Mouse (Mus musculus) stomach, postnatal 0 days (tissue): ENCODE data around the gene Krt24. TPM values are rescaled to one million over a fixed set of nuclear protein-coding genes. Genes with fewer than 3 reads are reported as not detected.

ENCODE experiments used
- ATAC-seq: fragments of 200-750 bp; cut with Nextera tagmentation; 2 replicates; pipeline ENCODE4 v1.8.0; 2017; ENCODE audit not compliant: low FRiP score, low TSS enrichment
- DNase-seq: peaks from one replicate; pipeline ENCODE4 v3.0.0-alpha.2; 2016; ENCODE audit warnings: low spot score
- H3K27ac ChIP-seq: fragments of 300-500 bp; sonication (generic); replicated peaks from 2 replicates; pipeline ENCODE4 v1.5.1; 2014; ENCODE audit warnings: mild to moderate bottlenecking, control low read depth
- H3K27me3 ChIP-seq: fragments of 300-500 bp; sonication (generic); 2 replicates; pipeline ENCODE4 v1.6.1; 2014; ENCODE audit warnings: low read length; ENCODE audit not compliant: control insufficient read depth, insufficient read depth
- H3K36me3 ChIP-seq: fragments of 300-500 bp; sonication (generic); 2 replicates; pipeline ENCODE4 v1.6.1; 2014; ENCODE audit warnings: low read length, mixed read lengths; ENCODE audit not compliant: control insufficient read depth, insufficient read depth
- H3K4me1 ChIP-seq: fragments of 300-500 bp; sonication (generic); replicated peaks from 2 replicates; pipeline ENCODE4 v1.6.1; 2014; ENCODE audit warnings: antibody characterized with exemption; ENCODE audit not compliant: control insufficient read depth, insufficient read depth
- H3K4me2 ChIP-seq: fragments of 300-500 bp; sonication (generic); replicated peaks from 2 replicates; pipeline ENCODE4 v1.6.1; 2014; ENCODE audit warnings: low read depth, mild to moderate bottlenecking, control low read depth, moderate library complexity
- H3K4me3 ChIP-seq: fragments of 300-500 bp; sonication (generic); 2 replicates; pipeline ENCODE4 v1.5.1; 2014; ENCODE audit warnings: low read depth, low read length, control low read depth
- H3K9ac ChIP-seq: fragments of 300-500 bp; sonication (generic); 2 replicates; pipeline ENCODE4 v1.6.1; 2014; ENCODE audit warnings: mild to moderate bottlenecking, low read length, control low read depth, mixed read lengths
- H3K9me3 ChIP-seq: fragments of 300-500 bp; sonication (generic); 2 replicates; pipeline ENCODE4 v1.6.1; 2016; ENCODE audit warnings: low read length; ENCODE audit not compliant: control insufficient read depth
- CTCF ChIP-seq: IDR thresholded peaks from 2 replicates; pipeline ENCODE4 v1.5.1; 2016; ENCODE audit warnings: antibody characterized with exemption, low read depth, mild to moderate bottlenecking, moderate library complexity
- EP300 ChIP-seq: optimal IDR thresholded peaks from 2 replicates; pipeline ENCODE3; 2016; ENCODE audit warnings: antibody characterized with exemption
- WGBS: fragments of 180-500 bp; shearing (Covaris S2); extraction: QIAGEN DNeasy Blood & Tissue Kit; methylation state at CpG from one replicate; pipeline ENCODE4 v1.1.7; 2014; 5-methylcytosine and 5-hydroxymethylcytosine counted together
- polyA plus RNA-seq: library from polyadenylated mRNA; unstranded; fragments of >200 nt; fragmentation: Nextera tagmentation; extraction: Ambion mirVana; gene quantifications from 2 replicates; pipeline ENCODE4 v1.2.1, GENCODE M21; 2015

The Krt24 gene
- polyA plus RNA-seq, 1 experiment from 2014 or later: not detected

DNA sequence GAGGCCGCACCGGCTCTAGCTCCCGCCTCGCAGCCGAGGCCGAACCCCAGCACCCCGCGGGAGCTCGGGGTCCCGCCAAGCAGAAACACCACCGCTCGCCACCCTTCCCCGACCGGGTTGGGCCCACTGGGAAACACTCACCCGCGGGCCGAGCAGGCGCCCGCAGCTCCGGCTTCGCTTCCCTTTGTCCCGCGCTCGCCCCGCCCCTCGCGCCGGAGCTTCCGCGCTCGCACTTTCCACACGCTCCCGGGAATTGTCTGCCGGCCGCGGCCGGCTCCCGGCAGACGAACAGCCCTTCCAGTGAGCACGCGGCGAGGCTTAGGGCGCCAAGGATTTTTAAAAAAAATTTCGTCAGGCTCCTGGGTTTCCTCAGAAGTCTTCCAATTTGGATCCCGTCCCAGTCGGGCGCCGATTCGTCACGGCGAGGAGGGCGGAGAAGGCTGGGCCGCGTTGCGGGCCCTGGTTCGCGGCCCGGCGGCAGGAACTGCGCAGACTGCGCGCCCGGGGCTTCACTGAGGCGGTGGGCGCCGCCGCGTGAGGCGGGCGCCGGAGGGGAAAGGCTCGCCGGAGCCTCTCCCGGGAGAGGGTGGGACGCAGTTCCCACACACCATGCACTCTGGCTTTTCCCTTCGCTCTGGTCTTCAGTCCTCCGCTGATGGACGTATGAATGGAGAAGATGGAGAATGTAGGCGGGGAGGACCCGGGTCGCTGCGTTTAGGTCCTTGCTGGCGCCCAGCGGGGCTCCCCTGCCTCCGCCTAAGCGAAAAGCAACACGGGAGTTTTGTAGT is 54.6 kb downstream of the Krt24 start, which contains the start of gene Smarce1:
Gene Smarce1, minus strand, starts transcription at position 757 of the 788 bp plus-strand sequence.
- Histone ChIP-seq H3K4me3 (peak within 1 kb of the TSS; percentile 90), H3K4me1 (no peaks in the 10 kb centered on the region; the same call in 1 of the 2 replicates), H3K9ac (peak within 1 kb of the TSS; percentile 99), H3K27ac (peak within 1 kb of the TSS; percentile 99), H3K4me2 (peak within 1 kb of the TSS; percentile 81), H3K9me3 (no peaks in the 10 kb centered on the region), H3K27me3 (no peaks in the 10 kb centered on the region), H3K36me3 (no peaks in the 10 kb centered on the region)
- no peak for TF ChIP-seq CTCF
- peak; percentile 70 for TF ChIP-seq EP300
- ATAC-seq (peak; percentile 89), DNase-seq (peak; percentile 80)
- WGBS: under 1% methylated on average over 80 of the region's 87 CpGs

Other genes starting within 250 kb of the Krt24 start
- gene Igfbp4, start 244.0 kb downstream of the Krt24 start, polyA plus RNA-seq: 228 and 244 TPM in 2 replicates
- gene Tns4, start 196.0 kb downstream of the Krt24 start, polyA plus RNA-seq: 0.82 and 1.1 TPM in 2 replicates
- gene Ccr7, start 130.2 kb downstream of the Krt24 start, polyA plus RNA-seq: 0.05 and 0.07 TPM in 2 replicates
- 90.3 and 91.6 TPM in 2 replicates for gene Smarce1, start 54.2 kb downstream of the Krt24 start, polyA plus RNA-seq
- gene Krt222, start 41.2 kb downstream of the Krt24 start, polyA plus RNA-seq: 0.25 and 0.33 TPM in 2 replicates
- 0.12 TPM in 2 replicates for gene Krt25, start 37.7 kb upstream of the Krt24 start, polyA plus RNA-seq
- gene Krt26, start 52.7 kb upstream of the Krt24 start, polyA plus RNA-seq: not detected in 2 replicates
- gene Krt27, start 65.8 kb upstream of the Krt24 start, polyA plus RNA-seq: not detected in 2 replicates
- gene Krt28, start 89.6 kb upstream of the Krt24 start, polyA plus RNA-seq: 0.10 TPM in 1 of 2 replicates, not detected in the other
- 431 and 466 TPM in 2 replicates for gene Krt10, start 104.1 kb upstream of the Krt24 start, polyA plus RNA-seq
- 0.16 and 0.21 TPM in 2 replicates for gene Krt12, start 137.0 kb upstream of the Krt24 start, polyA plus RNA-seq
- gene Krt20, start 152.9 kb upstream of the Krt24 start, polyA plus RNA-seq: 110 and 119 TPM in 2 replicates
- 204 and 221 TPM in 2 replicates for gene Krt23, start 207.9 kb upstream of the Krt24 start, polyA plus RNA-seq
- gene Krt39, start 236.1 kb upstream of the Krt24 start, polyA plus RNA-seq: 0.07 TPM in 1 of 2 replicates, not detected in the other